Mouse (Mus musculus) brain, embryonic 14.5 days (tissue): ENCODE data around the gene Hist1h2bj.

Experiments used
- CTCF ChIP-seq: fragments of 200-500 bp; IDR thresholded peaks from 2 replicates; pipeline ENCODE4 v1.5.1; 2012; ENCODE audit warnings: inconsistent platforms, mild to moderate bottlenecking, moderate library complexity, borderline replicate concordance; ENCODE audit not compliant: insufficient read depth, insufficient read length; ENCODE audit errors: extremely low read depth
- POLR2A ChIP-seq: fragments of 200-500 bp; IDR thresholded peaks from 2 replicates; pipeline ENCODE4 v1.6.1; 2012; ENCODE audit warnings: mild to moderate bottlenecking, inconsistent platforms, borderline replicate concordance; ENCODE audit not compliant: poor library complexity, insufficient read depth, insufficient read length, severe bottlenecking; ENCODE audit errors: extremely low read depth

DNA sequence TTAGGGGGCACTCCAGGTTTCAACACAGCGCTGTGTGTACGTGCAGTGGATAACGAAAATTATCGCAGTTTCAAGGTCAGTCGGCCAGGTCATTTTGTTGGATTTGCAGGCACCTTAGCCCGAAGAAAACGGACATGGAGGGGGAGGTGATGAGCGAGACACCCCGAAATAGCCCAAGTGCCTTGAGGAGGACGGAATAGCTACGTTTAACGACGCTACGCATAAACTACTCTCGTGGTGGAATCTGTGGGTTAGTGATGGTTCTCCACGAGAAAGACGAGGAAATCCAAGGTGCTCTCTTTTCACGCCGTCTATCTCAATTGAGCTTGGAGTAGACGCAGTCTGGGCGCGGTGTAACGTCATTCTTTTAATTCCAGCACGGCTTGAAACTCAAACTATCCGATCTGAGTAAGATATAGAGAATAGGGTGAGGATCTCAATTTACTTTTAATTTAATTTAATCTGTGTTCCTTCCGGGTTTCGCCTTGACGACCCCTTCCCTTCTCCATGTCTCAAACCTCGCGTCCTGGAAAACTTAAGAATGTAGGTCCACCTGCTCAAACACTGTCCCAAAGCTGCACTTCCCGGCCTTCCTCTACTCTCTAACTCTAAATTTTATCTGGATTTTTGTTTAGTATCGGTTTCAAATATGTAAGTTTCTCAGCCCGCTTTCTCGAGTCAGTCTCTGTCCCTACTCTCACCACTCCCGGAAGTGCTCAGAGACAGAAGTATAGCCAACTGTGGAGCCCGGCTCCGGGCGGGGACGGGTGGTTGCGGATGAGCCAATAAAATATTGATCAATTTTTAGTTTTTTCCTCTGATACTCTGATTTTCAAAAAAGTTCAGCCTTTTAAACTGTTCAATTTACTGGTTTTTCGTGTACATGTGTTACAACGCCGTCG, 22.8 kb upstream of the Hist1h2bj start:
- TF ChIP-seq POLR2A = no peak
- TF ChIP-seq CTCF = no peak
